38 mouse cellular contexts compared by ENCODE assay signal in genomic region chrX:169779535-169779934, GRCm38 (mm10). TPM values are rescaled to one million over a fixed set of nuclear protein-coding genes. Genes with fewer than 3 reads are reported as not detected.
"Had no signal": no experiment of that assay in that cellular context is flagged by ENCODE, and none has a peak within 500 bp of the region (broad histone marks: within the 10 kb centered on the region; RNA-seq: fewer than 3 reads in every experiment).

TSS of gene 4933400A11Rik (minus strand) at chrX:169779635.

- H3K27me3 ChIP-seq: embryonic facial prominence, embryonic 12.5 days; forebrain, embryonic 15.5 days had no signal

- H3K4me3 ChIP-seq: embryonic facial prominence, embryonic 10.5 days; embryonic facial prominence, embryonic 12.5 days; embryonic facial prominence, embryonic 13.5 days; embryonic facial prominence, embryonic 15.5 days; erythroblast, embryonic 14.5 days; forebrain, embryonic 10.5 days; forebrain, embryonic 12.5 days; forebrain, embryonic 13.5 days; forebrain, embryonic 15.5 days; gastrocnemius, adult 2 months; heart, adult 2 months had no signal

- H3K4me1 ChIP-seq: embryonic facial prominence, embryonic 10.5 days; embryonic facial prominence, embryonic 12.5 days; embryonic facial prominence, embryonic 13.5 days; embryonic facial prominence, embryonic 15.5 days; forebrain, embryonic 10.5 days; forebrain, embryonic 12.5 days; forebrain, embryonic 13.5 days; forebrain, embryonic 15.5 days had no signal

- H3K36me3 ChIP-seq: embryonic facial prominence, embryonic 10.5 days; embryonic facial prominence, embryonic 12.5 days; embryonic facial prominence, embryonic 13.5 days; embryonic facial prominence, embryonic 15.5 days; forebrain, embryonic 10.5 days; forebrain, embryonic 12.5 days; forebrain, embryonic 15.5 days had no signal

- H3K27ac ChIP-seq: embryonic facial prominence, embryonic 10.5 days; embryonic facial prominence, embryonic 12.5 days; embryonic facial prominence, embryonic 13.5 days; embryonic facial prominence, embryonic 15.5 days; forebrain, embryonic 10.5 days; forebrain, embryonic 12.5 days; forebrain, embryonic 13.5 days; forebrain, embryonic 15.5 days; gastrocnemius, adult 2 months; heart, adult 2 months had no signal

- DNase-seq: cerebellum, adult 2 months; cerebellum, adult 8-10 months; cerebellum, adult 9-10 months; cerebellum, adult 9-11 months; cerebellum, postnatal 10 days; cerebellum, postnatal 14 days; cerebellum, postnatal 25 days; cerebellum, postnatal 36 days; embryo, embryonic 11 days; forebrain, postnatal 0 days; gastrocnemius, adult 2 months; gastrocnemius, postnatal 10 days; gastrocnemius, postnatal 14 days; gastrocnemius, postnatal 25 days; gastrocnemius, postnatal 36 days; heart, adult 18-20 months; heart, adult 2 months had no signal

RNA-seq across cellular contexts. Expression of gene 4933400A11Rik, which starts in this region (rescaled TPM):
- total RNA-seq: common myeloid progenitor, adult 5-6 weeks; forebrain, postnatal 0 days; gastrocnemius, adult 18-20 months; gastrocnemius, adult 2 months; gastrocnemius, adult 8-10 months; gastrocnemius, postnatal 10 days; gastrocnemius, postnatal 14 days; gastrocnemius, postnatal 25 days; gastrocnemius, postnatal 36 days; gastrocnemius, postnatal 4 days; granulocyte monocyte progenitor cell, adult 5-6 weeks; heart, adult 18-20 months; heart, adult 2 months; heart, adult 8-10 months had no signal
- polyA plus RNA-seq: cerebellum, adult 2 months; cortical plate, adult 2 months; embryonic facial prominence, embryonic 11.5 days; embryonic facial prominence, embryonic 15.5 days; erythroblast, embryonic 14.5 days; forebrain, embryonic 13.5 days; forebrain, embryonic 14.5 days; forebrain, embryonic 15.5 days; forebrain, embryonic 16.5 days; forebrain, postnatal 0 days; frontal cortex, adult 2 months; gonadal fat pad, adult 2 months; heart, adult 2 months had no signal
